Mouse (Mus musculus) thymus, postnatal 10 days (tissue): Measurements from ENCODE around the gene Trip6.
A peak's percentile ranks its signal among the peaks of the same experiment; 100 is the strongest.

Experiments used
- DNase-seq, 2 experiments: peaks; one replicate each; pipeline ENCODE4 v3.0.0; 2021; ENCODE audit warnings: low spot score in 2 of 2

Gene Trip6

DNA sequence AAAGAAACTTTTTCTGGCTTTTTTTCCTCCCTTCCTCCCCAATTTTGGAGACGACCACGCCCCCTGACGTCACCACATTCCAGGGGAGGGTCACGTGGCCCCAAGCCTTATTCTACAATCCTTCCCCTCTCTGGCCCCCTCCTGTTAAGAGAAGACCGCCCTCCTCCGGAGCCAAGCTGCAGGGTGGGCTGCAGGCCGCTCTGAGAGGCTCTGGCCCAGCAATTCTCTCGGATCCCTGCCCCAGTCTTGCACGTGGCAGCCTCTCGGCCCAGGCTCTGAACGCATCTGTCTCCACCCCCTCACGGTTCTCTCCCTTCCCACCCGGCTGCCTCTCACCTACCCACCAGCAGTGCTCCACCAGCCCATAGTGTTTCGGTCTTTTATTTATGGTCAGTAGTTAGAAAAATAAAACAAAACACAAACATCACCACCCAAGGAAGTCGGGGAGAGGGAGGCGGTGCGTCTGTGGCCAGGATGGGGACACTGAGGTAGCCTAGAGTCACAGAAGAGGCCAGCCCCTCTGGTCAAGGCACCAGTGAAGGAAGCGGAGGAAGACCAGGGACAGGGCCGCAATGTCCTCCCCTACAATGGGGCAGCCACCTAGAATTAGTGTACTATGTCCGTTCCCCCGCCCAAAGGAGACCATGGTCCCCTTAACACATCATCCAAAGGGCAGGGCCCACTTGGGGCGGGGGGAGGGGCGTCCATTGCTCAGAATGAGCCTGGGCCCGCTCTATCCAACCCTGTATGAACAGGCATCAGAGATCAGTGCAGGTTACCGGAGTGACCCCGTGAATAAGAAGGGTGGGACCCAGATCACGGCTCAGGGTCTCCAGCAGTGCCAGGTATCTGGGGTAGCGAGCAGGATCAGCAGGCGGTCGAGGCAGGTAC is at the start of gene Trip6:
Trip6 (minus strand) TSS at position 212 of the 891 bp plus-strand sequence.
- DNase-seq = no peak

DNA sequence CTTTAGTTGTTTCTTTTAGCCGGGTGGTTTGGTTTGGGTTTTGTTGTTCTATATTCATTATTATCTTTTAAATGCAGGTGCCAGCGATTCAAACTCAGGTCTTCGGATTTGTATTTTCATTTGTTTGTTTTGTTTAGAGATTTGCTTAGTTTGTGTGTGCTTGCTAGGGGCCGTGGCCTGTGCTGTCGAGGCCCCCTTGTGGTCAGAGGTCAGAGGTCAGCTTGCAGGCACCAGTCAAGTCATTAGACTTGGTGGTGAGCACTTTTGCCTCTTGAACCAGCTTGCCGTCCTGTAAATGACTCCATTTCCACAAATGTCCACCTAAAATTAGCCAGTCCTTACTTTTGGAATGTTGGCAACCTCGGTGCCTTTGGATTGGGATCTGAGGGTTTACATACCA is 44.2 kb upstream of the Trip6 start:
- peak in 1 of 2 experiments; percentile 35 for DNase-seq

DNA sequence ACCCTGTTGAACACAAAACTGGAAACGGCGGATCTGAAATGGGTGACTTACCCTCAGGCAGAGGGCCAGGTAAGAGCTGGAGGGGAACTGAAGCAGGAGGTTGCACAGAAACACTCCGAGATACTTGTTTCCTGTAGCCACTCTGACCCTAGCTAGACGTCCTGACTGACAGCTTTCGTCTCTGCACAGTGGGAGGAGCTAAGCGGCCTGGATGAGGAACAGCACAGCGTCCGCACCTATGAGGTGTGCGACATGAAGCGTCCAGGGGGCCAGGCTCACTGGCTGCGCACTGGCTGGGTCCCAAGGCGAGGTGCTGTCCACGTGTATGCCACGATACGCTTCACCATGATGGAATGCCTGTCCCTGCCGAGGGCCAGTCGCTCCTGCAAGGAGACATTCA is 39.9 kb upstream of the Trip6 start:
- no peak for DNase-seq

DNA sequence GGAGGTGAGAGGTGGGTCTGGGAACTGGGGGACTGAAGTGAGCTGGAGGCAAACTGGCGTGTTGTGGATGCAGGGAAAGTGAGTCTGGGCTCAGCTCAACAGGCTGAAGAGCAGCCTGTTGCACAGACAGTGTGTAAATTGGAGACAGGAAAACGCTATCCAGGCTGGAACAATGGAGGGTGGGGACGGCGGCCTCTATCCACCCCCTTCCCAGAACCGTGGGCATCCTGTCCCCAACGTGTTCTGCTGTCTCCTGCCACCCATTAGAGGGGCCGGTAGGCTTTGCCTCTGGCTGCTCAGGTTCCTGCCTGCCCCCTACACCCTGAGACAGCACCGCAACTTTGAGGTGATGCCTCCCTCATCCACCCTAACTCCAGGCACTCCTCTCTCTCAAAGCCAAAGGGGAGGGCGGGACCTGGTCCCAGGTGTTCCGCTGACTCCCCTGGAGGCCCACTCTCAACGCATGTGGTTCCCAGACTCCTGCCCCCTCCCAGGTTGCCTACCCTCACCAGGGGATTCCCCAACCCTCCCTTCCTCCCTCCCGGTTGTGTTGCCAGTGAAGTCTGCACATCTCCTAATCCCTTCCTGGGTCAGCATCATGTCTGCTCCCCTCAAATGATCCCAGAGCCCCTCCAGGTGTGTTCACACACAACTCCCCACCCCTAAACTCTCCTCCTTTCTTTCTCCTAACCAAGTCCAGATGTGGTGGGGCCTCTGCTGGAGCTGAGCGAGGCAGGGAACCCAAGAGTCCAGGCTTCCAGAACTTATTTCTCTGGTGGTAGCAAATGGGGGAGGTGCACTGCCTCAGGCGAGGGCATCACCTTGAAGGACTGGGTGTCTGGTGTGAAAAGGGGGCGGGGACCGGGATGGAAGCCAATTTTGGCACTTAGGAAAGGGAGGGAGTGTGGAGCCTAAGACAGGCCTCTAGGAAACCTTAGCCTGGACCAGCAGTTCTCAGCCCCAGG is 38.1 kb upstream of the Trip6 start:
- no peak for DNase-seq

DNA sequence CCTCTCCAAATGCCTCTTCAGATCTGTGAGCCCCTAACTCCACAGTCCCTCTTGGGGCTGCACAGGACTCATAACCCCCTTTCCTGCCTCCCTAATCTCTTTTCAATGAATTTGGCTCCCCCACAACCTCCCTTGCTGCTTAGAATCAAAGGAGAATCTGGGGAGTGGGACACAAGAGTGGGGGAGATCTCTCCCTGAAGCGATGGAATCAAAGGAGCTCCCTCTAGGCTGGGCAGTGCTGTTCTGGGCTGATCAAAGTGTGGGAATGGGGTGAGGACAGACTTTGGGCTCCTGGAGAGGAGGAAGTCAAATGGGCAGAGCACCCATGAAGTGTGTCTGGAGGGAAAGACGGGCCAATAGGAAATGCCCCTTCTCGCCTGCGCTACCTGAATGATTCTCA is 37.2 kb upstream of the Trip6 start:
- DNase-seq = no peak

DNA sequence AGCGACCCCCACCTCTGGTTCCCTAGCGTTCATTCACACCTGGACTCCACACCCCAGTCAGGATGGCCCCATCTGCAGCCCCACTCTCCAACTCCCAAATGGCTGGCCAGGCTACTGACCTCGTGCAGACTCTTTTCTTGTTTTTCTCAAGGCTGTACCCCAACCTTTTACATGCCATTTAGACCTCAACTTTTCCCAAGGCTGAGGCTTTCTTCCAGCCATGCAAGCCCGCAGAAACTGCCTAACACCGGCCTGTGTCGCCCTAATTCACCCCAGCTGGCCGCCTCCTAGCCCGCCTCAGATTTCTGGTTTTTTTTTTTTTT is 36.8 kb upstream of the Trip6 start:
- no peak for DNase-seq

DNA sequence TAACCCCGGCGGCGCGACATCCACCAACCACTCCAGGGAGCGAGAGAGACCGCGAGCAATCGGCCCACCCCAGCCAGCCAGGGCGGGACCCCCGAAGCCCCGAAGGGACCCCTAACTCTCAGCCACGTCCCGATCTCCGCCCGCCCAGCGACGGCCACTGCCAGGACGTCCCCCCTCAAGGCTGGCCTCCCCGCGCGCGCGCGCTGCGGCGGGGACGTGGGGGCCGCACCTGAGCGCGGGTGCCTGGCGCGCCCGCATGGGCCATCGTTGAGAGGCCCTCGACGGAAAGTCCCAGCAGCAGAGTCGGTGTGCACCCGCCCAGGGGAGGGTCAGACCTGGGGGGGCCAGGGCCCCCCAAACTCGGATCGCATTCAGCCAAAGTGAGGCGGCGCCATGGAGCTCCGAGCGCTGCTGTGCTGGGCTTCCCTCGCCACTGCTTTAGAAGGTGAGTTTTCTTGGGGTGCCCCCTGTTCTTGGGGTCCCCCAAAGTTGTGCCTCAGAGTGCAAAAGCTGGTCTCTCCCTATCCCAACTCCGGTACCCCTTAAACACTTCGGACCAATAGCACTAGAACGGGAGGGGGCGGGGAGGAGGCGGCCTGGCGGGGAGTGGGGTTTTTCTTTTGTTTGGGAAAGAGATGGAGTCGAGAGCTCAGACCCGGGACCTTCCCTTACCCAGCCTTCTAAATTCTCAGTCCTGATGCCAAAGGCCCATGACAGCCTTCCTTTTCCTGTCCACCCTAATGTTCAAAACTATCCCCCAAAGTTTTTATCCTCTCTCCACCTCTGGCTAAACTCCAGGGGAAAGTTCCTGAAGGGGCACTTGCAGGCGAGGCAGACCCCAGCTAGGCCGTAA is 36.2 kb upstream of the Trip6 start:
- no peak for DNase-seq

DNA sequence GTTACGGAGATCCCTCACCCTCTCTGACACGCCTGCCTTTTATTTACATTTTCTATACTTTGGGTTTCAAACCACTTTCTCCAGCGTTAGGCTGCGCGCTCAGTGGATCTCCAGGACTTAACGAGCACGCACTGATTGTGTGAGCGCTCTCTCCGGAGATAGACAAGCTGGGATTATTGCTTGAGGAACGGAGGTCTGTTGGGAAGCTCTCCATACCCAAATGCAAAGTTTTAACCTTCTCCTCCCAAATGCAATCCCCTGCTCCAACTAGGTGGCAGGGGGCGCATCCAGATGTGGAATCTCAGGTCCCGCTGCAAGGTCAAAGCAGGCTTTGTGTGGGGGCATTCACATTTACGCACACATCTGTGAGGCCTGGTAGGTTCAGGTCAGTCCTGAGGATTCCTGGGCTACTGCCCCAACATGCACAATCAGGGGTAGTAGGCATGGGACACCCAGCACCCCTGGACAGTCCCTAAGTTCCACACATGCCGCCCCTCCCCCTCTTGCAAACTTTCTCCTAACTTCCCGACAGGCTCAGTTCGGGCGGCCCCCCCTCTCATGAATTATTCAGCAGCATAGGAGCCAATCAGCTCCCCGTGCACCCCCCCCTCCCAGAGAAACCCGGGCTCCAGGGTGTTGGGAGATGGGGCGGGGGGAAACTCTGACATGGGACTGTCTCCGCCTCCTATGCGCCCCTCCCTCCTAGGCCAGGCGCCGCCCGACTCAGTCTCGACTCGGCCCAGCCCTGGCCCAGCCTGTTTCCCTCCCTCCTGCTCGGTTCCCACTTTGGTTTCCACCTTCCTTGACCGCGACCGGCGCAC is 35.4 kb upstream of the Trip6 start, which contains the start of gene Ephb4:
Ephb4 (plus strand) TSS at position 726 of the 821 bp plus-strand sequence.
- DNase-seq = peak in 1 of 2 experiments; percentile 19

DNA sequence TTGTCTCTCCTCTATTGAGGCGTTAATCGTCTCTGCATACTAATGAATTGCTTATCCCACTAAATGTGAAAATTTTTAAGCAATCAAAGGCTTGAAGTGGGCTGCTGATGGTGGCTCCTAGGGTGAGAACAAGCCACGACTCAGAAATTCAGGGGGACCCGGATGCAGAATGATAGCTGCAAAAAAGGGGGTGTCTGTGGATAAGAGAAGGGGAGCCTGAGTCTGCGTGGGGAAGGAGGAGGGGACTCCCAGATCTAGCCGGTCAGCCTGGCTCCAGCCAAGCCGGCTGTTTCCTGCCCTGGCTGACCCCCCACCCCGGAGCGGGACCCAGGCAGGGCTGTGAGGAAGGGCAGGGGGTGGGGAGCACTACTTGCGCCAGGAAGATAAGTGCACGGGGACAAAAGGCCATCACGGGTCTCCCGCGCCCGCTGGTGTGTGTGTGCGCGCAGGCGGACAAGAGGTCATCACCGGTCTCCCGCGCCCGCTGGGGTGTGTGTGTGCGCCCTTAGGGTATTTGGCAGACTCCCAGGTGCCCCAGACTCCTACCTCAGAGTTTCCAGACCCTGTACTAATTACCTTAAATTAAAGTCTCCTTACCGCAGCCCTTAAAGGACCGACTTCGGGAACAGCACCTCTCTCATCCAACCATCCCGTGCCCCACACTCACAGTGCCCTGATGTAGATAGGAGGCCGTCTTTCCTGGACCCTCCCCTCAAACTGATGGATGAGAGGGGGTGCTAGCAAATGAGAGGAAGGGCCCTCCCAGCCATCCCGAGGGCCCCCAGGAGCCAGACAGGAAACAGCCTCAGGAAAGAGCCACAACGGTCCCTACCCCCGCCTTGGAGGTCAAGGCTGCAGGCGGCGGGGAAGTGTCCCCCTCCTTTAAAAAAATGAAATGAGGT is 34.5 kb upstream of the Trip6 start:
- no peak for DNase-seq

DNA sequence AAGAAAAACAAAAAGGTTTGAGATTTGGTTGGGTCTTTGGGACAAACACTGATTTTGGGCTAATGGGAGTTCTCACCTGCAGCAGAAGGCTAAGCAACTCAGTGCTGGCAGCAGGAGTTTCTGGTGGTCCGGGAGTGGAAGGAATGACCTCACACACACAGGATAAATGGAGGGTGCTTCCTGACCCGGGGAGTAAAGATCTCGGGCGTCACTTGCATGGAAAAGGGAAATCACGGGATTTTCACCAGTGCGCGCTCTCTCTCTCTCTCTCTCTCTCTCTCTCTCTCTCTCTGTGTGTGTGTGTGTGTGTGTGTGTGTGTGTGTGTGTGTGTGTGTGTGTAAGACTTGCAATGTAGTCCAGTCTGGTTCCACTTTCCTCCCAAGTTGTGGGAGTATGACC is 33.7 kb upstream of the Trip6 start:
- DNase-seq = no peak

DNA sequence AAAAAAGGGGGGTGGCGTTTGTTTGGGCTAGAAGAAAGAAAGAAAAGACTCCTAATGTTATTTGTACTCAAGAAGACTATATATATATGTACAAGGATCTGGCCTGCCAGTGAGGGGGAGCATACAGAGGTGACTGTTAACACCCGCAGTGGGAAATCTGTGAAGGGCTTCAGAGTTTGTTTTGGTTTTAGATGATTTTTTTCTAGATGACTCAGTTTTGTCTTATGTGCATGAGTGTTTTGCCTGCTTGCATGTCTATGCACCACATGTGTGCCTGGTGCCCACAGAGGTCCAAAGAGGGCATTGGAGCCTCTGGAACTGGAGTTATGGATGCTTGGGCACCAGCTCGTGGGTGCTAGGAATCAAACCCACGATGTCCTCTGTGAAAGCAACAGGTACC is 32.8 kb upstream of the Trip6 start:
- DNase-seq = no peak

DNA sequence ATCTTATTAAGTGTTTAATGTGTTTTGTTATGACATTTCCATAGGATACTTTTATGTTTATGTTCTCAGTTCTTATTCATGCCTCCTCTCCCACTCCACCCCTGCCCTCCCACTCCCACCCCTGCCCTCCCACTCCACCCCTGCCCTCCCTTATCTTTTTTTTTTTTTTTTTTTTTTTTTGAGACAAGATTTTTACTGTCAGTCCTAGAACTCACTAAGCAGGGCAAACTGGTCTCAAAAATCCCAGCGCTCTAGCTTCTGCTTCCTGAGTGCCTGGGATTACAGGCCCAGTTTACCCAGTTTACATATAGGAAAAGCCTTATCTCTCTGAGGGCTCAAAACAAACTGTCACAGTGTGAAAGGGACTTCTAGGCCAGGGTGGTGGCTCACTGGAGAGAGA is 32.2 kb upstream of the Trip6 start:
- no peak for DNase-seq

DNA sequence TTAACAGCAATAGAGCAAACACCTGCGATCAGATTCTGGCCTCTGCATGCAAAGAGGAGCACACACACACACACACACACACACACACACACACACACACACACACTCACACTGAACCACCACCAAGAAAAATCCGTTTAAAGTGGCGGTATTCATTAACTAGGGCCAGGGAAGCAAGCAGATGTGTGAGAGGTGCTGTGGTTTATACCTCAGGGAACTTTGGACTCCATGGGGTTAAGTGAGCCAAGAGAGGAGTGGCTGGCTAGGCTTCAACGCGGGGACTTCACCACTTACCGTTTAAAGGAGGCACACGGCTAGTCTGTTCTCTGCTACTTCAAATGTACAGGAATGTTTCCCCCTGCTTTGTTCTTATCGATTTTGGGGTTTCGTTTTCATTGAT is 31.6 kb upstream of the Trip6 start:
- no peak for DNase-seq

DNA sequence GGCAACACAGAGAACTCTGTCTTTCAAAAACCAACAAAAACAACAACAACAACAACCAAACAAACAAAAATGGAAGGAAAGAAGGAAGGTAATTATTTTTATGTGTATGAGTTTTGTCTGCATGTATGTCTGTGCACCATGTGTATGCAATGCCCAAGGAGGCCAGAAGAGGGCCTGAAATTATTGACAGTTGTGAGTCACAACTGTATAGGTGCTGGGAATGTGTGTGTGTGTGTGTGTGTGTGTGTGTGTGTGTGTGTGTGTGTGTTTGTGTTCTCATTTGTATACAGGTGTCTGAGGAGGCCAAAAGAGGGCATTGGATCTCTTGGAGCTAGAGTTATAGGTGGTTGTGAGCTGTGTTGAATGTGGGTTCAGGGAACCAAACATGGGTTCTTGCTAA is 29.7 kb upstream of the Trip6 start:
- DNase-seq = no peak

DNA sequence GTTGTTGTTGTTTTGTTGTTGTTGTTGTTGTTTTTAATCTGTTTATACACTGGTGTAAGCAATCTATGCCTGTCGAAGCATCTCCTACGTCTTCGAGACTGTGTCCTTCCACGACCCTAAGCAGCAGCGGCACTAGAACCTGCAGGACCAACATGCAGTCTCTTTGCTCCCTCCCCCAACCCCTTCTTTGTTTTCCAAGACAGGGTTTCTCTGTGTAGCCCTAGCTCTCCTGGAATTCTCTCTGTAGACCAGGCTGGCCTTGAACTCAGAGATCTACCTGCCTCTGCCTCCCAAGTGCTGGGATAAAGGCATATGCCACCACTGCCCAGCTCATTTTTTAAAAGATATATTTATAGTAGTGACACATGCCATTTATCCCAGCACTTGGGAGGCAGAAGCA is 29.2 kb upstream of the Trip6 start:
- DNase-seq = no peak

DNA sequence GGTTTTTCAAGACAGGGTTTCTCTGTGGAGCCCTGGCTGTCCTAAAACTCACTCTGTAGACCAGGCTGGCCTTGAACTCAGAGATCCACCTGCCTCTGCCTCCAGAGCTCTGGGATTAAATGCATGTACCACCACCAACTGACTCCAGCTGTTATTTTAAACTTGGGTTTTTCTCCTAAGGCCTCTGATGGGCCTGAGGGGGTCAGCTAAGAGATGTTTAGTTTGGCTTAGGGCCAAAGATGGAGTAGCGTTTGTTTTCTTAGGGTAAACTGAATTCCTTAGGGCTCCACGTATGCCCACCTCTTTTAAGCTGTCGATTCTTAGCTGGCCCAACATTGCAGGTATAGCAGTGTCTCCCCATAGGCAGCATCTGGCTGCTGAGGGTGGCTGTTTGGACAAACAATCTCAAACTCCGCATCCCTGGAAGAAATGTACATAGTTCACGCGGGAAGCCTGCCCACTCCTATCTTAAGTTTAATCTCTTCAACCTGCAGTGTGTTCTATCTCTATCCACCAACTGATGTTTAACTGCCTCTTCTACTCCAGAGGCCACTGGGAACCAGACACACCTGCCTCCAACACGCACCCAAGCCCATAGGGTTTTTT is 28.3 kb upstream of the Trip6 start:
- no peak for DNase-seq

DNA sequence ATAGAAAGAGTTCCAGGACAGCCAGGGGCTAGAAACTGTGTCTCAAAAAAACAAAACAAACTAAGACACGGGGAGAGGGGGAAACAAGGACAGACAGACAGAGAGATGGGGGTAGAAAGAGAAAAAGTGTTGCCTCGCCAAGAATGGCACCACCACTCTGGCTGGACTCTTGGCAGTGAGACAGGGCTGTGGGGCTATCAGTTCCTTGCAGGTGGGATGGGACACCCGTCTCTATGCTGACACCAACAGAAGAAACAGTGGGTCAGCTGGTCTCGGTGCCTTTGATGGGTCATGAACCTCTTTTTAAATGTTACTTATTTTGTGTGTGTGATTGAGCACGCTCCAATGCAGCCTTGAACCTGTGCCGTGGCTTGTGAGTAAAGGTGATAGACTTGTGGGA is 26.0 kb upstream of the Trip6 start:
- no peak for DNase-seq

DNA sequence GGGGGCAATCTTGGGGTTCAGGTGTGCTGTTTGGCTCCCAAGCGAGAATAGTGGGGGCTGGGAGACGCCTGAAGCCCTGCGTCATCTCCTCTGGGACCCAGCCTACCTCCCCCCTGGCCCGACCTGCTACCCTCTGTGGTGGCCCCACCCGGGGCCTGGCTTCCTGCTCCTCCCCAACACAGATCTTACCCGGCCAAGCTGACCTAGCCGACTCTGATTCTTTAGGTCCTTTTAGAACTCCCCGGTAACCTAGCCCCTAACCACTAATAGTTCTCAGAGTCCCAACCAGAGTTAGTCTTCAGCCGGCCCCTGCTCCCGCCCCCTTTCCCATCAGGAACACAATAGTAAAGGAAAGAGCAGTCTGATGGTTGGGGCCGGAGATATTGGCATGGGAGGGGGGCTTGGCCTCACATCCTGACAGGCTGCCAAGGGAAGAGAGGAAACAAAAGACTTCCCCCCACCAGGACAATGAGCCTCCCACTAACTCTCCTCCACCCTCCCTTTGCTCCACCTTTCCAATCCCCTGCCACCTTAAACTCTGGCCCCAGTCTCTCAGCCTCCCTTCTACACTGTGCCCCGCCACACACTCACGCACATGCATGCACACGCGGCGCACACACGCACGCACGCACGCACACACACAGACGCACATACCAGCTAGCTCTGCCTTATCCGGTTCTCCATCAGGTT is 25.2 kb upstream of the Trip6 start:
- no peak for DNase-seq
